Mouse (Mus musculus) testis, adult 2 months (tissue): ENCODE data around the gene Copg2. TPM values are rescaled to one million over a fixed set of nuclear protein-coding genes. Genes with fewer than 3 reads are reported as not detected.
A peak's percentile ranks its signal among the peaks of the same experiment; 100 is the strongest.
"Not testable (repeated sequence)": the region's sequence is repeated elsewhere in the genome, so short reads cannot be mapped to it uniquely, and the experiment has no call there.

ENCODE experiments used
- H3K27ac ChIP-seq: fragments of 200-500 bp; 2 replicates; pipeline ENCODE4 v1.5.1; 2012; ENCODE audit warnings: low read depth, low read length; ENCODE audit not compliant: control insufficient read depth, insufficient read depth
- H3K27me3 ChIP-seq: fragments of 200-500 bp; 2 replicates; pipeline ENCODE4 v1.6.1; 2012; ENCODE audit warnings: mild to moderate bottlenecking, low read length, moderate library complexity; ENCODE audit not compliant: control insufficient read depth, insufficient read depth
- H3K36me3 ChIP-seq: fragments of 200-500 bp; 2 replicates; pipeline ENCODE4 v1.6.1; 2012; ENCODE audit warnings: mild to moderate bottlenecking, low read length; ENCODE audit not compliant: control insufficient read depth, insufficient read depth
- H3K4me1 ChIP-seq: fragments of 200-500 bp; 2 replicates; pipeline ENCODE4 v1.6.1; 2012; ENCODE audit warnings: low read length; ENCODE audit not compliant: control insufficient read depth, insufficient read depth
- H3K4me3 ChIP-seq: fragments of 200-500 bp; 2 replicates; pipeline ENCODE4 v1.5.1; 2012; ENCODE audit warnings: low read depth, mild to moderate bottlenecking, low read length, moderate library complexity, mixed read lengths; ENCODE audit not compliant: control insufficient read depth
- CTCF ChIP-seq: fragments of 200-500 bp; IDR thresholded peaks from 2 replicates; pipeline ENCODE4 v1.5.1; 2012; ENCODE audit warnings: low read depth, mild to moderate bottlenecking, inconsistent platforms, low read length, moderate library complexity; ENCODE audit not compliant: control insufficient read depth, insufficient read depth, insufficient replicate concordance
- POLR2A ChIP-seq: fragments of 200-500 bp; IDR thresholded peaks from 2 replicates; pipeline ENCODE4 v1.6.1; 2012; ENCODE audit warnings: low read depth, mild to moderate bottlenecking, inconsistent platforms, low read length, moderate library complexity; ENCODE audit not compliant: control insufficient read depth
- polyA plus RNA-seq: library from polyadenylated mRNA; depleted of rRNA; stranded (reverse); fragments of >200 nt; gene quantifications from 2 replicates; pipeline ENCODE4 v1.2.3, GENCODE M21; 2012

Gene Copg2
- polyA plus RNA-seq, 1 experiment, result 24.8 TPM

DNA sequence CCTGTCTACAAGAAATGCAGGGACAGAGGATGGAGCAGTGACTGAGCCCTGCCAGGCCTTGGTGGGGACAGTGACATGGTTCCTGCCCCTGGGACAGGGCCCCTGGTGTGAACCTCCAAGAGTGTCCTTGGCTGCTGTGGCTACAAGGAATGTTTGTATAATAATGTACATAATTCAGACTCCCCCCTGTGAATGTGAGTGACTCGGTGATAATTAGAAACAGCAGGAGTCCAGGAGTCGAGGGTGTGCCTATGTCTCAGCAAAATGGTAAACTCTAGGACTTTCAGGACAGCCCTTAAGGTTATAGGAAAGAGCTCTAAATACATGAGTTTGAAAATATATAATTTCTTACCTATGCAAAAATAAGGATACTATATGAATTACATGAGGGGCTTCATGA is 64.4 kb downstream of the Copg2 start:
- H3K27me3 ChIP-seq, result no peaks in the 10 kb centered on the region
- no peak overlapping the region for H3K27ac ChIP-seq
- H3K36me3 ChIP-seq, result no peaks in the 10 kb centered on the region
- no peaks in the 10 kb centered on the region for H3K4me1 ChIP-seq
- no peak for TF ChIP-seq CTCF
- TF ChIP-seq POLR2A, result no peak
- no peak overlapping the region for H3K4me3 ChIP-seq

DNA sequence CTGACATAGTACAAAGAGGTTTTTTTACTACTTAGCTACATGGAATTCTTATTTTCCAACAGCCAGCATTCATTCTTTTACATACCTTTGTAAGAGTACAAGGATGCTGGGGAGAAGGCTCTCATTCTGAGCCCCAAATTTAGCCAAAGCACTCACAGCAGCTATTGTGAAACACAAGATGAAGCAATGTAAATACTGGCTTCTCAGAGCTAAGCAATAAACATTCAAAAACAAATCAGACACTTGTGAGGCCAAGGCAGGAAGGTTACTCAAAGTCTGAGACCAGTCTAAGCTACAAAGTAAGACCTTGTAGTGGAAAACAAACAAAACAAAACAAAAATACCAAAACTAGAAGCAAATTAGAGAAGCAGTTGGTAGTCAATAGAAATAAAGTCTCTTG is 83.0 kb downstream of the Copg2 start:
- H3K4me3 ChIP-seq, result no peak overlapping the region

DNA sequence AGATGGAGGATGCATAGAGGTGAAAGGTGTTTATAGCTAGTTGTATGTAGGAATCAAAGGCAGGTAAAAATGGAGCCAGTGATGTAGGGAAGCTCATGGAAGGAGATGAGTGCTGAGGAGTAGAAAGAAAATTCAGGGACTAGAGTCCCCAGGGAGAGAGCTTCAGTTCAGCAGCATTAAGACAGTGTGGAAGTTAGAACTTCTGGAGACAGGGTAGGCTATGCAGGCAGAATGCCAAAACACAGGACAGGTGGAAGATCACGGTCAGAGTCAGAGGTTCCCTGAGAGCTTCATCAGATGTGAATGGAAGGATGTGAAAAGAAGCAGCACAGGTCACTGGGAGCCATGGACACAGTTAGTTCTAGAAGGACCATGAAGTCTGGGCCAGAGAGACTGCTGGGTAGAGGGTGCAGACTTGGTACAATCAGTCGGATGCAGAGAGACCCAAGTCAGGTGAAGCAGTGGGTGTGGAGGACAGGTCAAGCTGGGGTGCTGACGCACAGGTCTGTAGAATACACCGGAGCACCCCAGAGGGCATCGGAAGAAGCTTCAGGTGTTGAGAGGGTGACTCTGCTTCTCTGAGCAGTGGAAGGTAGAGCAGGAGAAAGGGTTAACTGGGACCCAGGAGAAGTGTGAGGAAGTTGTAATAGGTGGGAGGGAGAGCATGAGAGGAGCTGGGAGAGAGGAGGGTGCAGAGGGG is 91.4 kb downstream of the Copg2 start:
- Histone ChIP-seq H3K4me1 (no peaks in the 10 kb centered on the region; the same call in 1 of the 2 replicates), H3K27ac (no peak overlapping the region), H3K4me3 (no peak overlapping the region), H3K27me3 (no peaks in the 10 kb centered on the region), H3K36me3 (peaks cover 3% of the 10 kb centered on the region)
- TF ChIP-seq POLR2A, result no peak
- no peak for TF ChIP-seq CTCF

More for the DNA sequence above, 83.0 kb downstream of the Copg2 start:
- TF ChIP-seq CTCF, result no peak
- TF ChIP-seq POLR2A, result no peak
- no peaks in the 10 kb centered on the region for H3K27me3 ChIP-seq
- H3K27ac ChIP-seq, result no peak overlapping the region
- H3K36me3 ChIP-seq, result no peaks in the 10 kb centered on the region
- H3K4me1 ChIP-seq, result no peaks in the 10 kb centered on the region

DNA sequence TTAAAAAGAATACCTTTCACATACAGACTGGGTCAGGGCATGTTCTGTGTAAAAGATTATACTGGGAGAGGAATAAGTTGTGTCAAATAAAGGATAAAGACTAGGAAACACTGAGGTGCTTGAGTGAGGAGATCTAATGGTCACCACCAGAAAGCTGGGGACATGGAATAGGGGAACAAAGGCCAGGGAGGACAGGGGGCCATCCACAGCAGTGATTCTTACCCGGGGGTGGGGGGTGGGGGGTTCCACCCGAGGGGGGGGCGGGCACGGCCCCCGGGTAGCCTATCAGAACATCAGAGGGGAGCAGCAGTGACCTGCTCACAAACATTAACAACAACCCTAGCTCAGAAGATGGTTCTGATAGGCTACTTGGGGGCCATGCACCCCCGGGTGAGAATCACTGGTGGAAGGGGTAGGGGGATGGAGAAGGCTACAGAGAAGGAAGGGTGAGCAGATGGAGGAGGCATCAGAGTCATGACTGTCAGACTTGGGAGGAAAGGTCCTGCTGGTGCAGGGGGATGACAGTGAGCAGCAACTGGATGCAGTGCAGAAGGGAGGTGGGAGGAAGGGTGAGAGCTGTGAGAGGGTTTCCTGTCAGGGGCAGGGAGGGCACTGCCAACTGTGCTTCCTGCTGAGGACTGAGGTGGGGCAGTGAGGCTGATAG is 92.1 kb downstream of the Copg2 start:
- TF ChIP-seq POLR2A, result peak; percentile 34; the same call in 1 of the 2 replicates
- 0 out of 2 replicates have a peak, but pooled peaks have one; percentile 26 for TF ChIP-seq CTCF
- H3K4me3 ChIP-seq, H3K27ac ChIP-seq, H3K27me3 ChIP-seq, H3K36me3 ChIP-seq, H3K4me1 ChIP-seq: not testable (repeated sequence)

DNA sequence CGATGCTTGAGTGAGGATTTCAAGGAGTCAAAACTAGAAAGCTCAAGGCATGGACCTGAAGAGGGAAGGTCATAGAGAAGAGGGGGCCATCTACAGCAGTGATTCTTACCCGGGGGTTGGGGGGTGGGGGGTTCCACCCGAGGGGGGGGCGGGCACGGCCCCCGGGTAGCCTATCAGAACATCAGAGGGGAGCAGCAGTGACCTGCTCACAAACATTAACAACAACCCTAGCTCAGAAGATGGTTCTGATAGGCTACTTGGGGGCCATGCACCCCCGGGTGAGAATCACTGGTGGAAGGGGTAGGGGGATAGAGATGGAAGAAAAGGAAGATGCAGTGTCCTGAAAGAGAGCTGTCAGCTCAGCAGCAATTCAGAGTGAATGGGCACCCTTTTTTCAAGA is 93.7 kb downstream of the Copg2 start:
- H3K36me3 ChIP-seq, H3K4me1 ChIP-seq, H3K4me3 ChIP-seq, H3K27me3 ChIP-seq, H3K27ac ChIP-seq: not testable (repeated sequence)

DNA sequence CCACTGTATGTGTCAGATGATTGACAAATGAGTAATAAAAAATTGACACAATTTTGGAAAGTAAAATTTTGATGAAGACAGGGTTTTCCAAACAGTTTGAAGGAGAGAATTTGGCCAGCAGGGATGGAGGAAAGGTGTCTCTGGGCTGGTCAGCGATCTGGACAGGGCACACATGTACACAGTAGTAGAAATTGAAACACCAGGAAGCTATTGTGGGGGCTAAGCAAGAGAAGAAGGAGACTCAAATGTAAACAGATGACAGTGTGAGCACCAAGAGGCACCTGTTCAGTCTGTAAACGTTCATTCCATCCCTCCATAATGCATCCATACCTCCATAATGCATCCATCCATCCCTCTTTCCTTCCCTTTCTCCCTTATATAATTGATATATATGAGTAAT is 145.4 kb downstream of the Copg2 start:
- TF ChIP-seq CTCF, result no peak
- TF ChIP-seq POLR2A, result no peak
- Histone ChIP-seq H3K27ac (no peak overlapping the region), H3K4me3 (no peak overlapping the region), H3K27me3 (no peaks in the 10 kb centered on the region), H3K36me3 (peaks cover 2% of the 10 kb centered on the region; the same call in 1 of the 2 replicates), H3K4me1 (no peaks in the 10 kb centered on the region)

DNA sequence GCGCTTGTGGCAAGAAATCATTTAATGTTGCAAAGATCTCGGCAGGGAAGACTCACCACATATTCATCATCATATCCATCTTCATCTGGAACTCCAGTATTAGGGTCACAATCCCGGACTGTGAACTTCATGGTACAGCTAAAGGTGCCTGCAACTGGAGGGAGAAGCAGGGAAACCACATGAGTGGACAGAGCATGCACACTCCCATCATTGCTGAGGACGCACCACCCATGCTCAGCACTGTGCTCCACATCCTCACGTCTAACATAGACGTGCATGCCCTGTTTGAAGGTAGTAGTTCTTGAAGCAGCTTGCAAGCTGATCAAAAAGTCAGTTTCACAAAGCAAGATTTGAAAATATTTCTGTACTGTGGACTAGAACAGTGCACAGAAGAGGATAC is 146.1 kb downstream of the Copg2 start:
- Histone ChIP-seq H3K36me3 (peaks cover 2% of the 10 kb centered on the region; the same call in 1 of the 2 replicates), H3K4me1 (no peaks in the 10 kb centered on the region), H3K4me3 (no peak overlapping the region), H3K27me3 (no peaks in the 10 kb centered on the region), H3K27ac (no peak overlapping the region)
- no peak for TF ChIP-seq POLR2A
- TF ChIP-seq CTCF, result no peak

DNA sequence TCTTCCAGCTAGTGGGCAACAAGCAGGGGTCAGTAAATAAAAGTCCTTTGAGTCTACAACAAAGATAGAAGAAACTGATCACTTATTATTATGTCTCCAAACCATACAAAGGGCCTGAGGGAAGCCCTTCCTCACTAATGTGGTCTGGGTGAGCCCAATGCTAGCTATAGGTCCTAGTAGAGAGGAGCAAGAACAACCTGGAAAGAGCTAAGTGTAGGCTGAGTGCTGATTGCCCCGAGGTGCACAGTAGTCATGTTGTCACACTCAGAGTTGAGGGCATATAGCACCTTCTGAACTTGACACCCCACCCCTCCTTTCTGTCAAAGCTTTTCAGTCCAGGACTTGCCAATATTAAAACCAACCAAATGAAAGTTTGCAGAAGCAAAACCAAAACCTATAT is 146.7 kb downstream of the Copg2 start:
- H3K4me3 ChIP-seq, result no peak overlapping the region
- H3K4me1 ChIP-seq, result no peaks in the 10 kb centered on the region
- H3K27me3 ChIP-seq, result no peaks in the 10 kb centered on the region
- TF ChIP-seq POLR2A (no peak), CTCF (no peak)
- peaks cover 2% of the 10 kb centered on the region; the same call in 1 of the 2 replicates for H3K36me3 ChIP-seq
- H3K27ac ChIP-seq, result no peak overlapping the region
